Mouse (Mus musculus) lung, postnatal 36 days (tissue): ENCODE data around the gene Ctsz.
A peak's percentile ranks its signal among the peaks of the same experiment; 100 is the strongest.

ENCODE experiments used
- DNase-seq: peaks from one replicate; pipeline ENCODE4 v3.0.0; 2022; ENCODE audit warnings: mixed read lengths

Gene Ctsz

DNA sequence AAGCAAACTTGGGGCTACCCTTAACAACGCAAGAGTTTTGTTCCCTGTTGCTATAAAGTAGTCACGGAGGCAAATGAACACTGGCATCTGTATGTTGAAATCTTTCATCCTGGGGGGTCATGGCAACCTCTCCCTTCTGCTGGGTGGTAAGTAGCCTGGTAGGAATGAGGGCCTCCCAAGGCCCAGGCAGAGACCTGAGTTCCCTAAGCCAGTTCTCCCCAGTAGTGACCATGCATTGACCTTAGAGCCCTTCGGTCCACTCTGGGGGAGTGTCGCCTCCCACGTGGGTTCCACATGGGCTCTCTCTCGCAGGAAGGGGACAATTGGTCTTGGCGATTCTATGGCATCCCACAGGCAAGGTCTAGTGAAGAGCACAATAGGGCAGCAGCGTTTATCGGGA, 1.1 kb upstream of the Ctsz start:
- DNase-seq, result no peak

DNA sequence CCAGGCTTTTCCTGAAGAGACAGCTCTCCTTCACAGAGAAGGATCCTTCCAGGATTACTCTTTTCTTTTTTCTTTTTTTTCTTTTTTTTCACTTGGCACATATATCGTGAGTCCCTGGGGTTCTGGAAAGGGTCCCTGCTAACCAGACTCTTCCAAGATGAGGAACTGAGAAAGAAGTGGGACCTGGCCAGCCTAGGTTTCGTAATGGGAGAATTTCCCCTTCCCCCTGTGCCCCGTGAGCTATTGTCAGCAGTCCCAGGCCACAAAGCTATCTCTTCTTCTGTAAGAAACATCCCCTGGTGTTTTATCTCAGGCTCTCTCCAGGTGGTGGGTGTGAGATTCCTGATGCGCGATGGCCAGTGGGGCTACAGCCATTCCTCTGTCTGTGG, 605 bp upstream of the Ctsz start:
- peak; percentile 44 for DNase-seq

DNA sequence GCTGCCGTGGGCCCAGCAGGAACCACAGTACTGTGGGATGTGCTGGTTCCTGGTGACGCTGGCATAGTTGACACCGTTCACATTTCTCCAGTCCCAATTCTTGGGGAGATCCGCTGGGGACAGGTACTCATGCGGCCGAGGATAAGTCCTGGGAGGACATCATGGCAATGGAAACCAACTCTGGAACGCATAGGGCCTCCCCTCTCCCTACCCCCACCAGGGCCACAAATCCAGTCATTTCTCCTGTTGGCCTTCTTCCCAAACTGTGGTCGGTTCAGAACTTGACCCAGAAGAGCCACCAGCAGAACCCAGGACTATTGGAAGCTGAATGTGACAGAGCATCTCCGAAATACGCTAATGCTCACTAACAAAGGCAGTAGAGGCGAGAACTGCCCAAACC, 658 bp downstream of the Ctsz start:
- no peak for DNase-seq

DNA sequence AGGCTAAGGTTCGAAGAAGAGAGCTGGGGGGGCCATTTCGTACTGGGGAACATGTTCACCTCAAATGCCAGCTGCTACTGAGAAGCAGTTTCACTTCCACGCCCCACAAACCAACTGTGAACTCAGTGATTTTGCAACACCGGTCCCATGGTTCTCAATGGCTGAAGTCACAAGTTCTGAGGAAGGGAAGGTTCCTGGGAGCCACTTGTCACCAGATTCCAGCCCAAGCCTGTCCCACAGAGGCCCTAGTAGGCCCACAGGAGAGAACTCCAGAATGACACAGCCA, 1.2 kb downstream of the Ctsz start:
- peak; percentile 86 for DNase-seq

DNA sequence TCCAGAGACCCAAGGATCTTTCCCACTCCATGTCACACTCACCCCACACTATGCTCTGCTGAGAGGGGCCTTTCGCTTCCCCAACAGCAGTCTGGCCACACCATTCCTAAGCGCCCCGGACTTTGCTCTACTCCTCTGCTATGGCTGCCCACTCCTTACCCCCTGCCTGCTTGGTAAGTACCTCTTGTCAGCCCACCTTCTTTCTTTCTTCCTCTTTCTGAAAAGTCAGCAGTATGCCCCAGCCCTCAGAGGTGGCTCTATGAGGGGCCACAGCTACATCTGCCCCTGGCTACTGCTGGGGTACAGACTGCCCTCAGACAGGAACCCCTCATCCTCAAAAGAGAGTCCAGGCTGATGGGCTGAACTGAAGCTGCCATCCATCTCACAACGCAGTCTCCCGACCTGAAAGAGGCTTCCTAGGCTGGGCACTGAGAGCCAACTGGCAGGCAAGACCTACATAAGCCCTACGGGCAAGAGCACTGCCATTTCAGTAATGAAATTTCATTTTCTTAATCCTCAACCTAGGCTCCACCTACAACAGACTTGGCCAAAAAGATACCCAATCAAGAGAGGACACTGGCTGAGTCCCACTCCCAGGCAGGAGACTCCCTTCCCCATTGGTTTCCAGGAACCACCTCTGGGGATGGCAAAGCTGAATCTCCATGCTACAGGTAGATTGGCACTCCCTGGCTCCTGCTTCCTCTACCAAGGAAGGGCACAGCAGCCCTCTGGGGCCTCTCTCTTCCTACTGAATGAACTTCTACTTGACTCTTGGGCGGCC, 1.7 kb downstream of the Ctsz start:
- no peak for DNase-seq

DNA sequence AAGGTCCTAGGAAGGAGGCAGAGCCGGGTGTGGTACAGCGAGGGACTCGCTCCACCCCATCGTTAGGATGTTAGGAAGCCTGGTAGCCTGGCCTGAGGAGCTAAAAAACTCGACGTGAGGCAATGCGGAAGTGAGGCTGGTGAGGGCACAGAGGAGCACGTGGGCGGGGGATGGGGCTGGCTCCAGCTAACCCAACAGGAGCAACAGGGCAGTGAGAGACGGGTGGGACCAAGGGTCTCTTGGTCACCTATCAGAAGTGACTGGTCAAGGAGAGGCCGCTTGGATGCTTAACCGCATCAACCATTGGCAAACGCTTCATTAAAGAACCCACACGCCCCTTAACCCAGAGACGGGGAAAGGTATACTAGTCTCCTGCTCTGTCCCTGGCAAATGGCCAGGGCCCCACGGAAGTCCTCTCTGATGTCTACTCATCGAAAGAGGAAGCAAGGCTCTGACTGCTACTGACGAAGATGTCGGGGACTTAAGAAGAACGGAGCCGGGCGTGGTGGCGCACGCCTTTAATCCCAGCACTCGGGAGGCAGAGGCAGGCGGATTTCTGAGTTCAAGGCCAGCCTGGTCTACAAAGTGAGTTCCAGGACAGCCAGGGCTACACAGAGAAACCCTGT, 2.6 kb downstream of the Ctsz start:
- peak; percentile 71 for DNase-seq

DNA sequence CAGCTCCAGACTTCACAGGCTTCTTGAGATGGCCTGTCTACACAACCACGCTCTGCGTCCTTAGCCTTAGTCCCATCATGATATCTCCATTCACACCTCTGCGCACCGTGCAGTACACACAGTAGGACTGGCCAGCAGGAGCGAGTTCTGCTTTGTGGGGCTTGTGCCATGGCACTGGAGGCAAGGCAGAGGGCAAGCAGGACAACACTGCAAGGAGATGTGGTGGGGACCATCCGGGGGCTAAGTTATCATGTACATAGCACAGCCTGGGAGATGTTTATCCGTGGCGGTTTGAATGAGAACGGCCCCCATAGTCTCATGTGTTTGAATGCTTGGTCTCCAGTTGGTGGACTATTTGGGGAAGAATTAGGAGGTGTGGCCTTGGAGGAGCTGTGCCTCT, 3.9 kb downstream of the Ctsz start:
- DNase-seq, result no peak

DNA sequence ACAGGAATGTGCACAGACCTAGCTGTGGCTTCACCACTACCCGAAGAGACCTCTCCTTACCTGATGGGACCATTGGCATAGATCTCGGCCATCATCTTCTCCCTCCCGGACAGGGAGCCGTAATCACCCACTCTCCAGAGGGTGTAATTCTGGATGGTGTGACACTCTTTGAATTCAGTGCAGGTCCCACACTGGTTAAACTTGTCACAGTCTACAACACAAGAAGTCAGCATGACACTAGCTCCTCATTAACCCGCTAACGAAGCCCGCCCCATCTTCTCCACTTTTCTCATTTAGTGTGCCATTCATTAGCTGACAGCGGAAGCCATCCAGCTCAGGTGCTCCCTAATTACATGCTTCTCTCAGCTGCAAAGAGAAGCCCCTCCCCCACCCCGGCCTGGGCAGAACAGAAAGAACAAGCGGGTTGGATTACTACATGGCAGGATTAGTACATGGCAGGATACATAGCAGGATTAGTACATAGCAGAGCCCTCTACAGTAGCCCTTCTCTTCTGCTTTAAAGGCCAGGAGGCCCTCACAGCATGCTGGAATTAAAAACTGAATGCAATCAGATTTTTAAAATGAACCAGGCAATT, 9.7 kb downstream of the Ctsz start:
- no peak for DNase-seq

DNA sequence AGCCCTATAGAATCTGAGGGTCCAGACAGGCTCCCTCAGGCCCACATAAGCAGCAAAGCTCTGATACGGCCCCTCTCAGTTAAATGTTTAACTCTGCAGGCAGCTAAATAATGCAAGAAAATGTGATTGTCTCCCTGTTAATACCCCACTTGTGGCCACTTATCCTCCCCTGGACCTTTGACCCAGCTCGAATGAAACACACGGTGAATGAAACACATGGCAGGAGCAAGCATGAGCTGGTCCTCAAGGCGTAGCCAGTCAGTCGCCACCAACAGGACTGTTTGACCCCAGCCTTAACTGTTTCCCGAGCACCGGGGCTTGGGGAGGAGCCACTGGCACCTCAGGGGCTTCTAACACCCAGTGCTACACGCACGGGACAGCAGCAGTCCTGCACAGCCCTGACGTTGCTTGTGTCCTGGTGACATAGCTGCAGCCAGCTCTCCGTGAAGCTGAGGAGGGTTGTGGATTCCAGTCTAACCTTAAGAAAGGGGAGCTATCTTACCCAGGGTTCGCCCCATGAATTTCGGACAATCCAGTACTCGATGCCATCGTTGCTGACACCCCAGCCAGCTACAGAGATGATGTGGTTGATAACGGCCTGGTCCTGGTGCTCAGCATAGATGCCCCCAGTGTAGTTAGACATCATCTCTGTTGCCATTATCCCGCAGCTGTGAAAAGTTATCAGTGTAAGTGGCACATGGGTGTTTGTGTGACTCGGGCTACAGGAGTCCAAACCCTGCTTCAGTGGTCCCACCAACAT, 10.6 kb downstream of the Ctsz start:
- no peak for DNase-seq

DNA sequence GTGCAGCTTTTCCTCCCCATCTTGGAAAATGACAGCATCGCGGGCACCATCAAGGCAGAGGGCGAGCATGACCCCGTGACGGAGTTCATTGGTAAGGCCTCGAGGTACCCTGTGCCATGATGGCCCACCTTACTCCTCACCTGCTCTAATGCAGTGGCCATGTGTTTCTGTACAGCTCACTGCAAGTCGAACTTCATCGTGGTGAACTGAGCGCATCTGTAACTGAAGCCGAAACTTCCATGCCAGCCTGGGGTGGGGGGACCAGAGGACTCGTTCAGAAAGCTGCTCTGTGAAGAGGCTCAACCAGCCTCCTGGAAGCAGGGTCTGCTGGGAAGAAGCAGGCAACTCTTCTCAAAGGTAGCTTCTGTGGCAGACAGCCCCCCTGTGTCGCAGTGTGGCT, 12.0 kb downstream of the Ctsz start:
- no peak for DNase-seq

DNA sequence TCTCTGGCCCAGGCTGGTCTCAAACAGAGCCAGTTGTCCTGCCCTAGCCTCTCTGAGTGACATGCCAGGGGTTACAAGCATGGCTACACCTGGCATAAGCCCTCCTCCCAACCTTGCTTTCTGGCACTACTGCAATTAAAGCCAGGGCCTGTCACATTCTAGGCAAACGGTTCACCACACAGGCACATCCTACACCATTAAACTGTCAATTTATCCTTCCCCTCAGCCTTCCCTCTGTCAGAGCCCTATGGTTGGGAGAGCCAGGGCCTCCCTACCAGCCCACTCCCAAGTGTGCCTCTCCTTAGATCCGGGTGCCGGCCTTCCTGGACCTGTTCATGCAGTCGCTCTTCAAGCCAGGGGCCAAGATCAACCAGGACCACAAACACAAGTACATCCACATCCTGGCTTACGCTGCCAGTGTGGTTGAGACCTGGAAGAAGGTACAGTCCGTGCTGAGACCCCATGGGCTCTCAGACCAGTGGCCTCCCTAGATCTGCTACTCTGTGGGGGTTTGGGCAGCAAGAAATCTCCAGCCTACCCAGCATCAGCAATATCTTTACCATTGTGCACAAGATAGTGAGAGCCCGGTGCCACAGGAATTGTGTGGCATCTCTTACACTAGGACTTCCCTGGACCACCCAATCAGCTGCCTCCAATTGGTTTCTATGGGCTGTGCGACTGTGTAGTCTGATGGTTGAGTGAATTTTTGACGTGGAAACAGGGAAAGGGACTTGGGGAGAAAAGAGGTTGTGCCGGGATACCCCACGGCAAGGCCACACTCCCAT, 14.3 kb downstream of the Ctsz start:
- no peak for DNase-seq

DNA sequence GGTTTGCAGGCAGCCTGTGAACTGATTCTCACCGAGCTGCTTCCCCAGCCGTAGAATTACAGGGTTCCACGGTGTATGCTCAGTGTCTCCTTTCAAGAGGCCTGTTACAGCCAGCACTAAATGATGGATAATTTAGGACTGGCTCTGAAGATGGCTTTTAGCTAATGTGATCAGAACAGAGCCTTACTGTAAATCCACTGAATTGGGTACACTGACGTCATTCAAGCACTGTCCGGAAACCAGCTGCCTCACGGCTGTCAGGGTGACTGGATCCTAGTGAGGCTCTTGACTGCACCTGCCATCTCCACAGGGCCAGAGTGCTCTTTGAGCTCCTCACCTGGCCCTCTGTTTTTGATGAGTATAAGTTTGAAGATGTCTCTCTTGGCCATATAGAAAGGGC, 17.7 kb downstream of the Ctsz start:
- DNase-seq, result no peak

DNA sequence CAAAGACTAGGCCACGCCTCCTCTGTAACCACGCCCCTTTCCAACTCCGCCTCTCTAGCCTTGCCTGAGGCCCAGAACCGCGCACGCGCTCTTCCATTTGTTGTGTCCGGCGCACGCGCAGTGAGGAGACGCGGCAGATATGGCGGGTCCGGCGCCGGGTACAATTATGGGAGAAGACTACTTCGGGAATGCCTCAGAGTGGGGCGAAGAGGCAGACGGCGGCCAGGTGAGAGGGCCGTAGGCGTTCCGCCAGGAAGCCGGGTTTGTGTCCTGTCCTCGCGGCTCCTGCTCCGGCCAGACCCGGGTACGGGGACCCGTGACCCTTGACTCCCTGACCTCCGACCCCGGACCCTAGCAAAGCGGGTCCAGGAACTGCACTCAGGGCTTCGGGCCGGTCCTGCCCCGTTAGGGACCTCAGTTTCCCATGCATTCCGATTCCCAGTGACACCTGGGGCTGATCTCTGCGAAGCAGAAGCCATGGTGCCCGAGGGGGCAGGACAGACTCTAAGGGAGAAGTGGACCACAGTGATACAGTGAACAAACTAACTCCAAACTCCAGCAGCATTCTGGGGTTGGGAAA, 23.0 kb downstream of the Ctsz start, which contains the start of gene Nelfcd:
TSS of gene Nelfcd (plus strand) at position 74 of the 580 bp plus-strand sequence.
- DNase-seq, result peak; percentile 97

DNA sequence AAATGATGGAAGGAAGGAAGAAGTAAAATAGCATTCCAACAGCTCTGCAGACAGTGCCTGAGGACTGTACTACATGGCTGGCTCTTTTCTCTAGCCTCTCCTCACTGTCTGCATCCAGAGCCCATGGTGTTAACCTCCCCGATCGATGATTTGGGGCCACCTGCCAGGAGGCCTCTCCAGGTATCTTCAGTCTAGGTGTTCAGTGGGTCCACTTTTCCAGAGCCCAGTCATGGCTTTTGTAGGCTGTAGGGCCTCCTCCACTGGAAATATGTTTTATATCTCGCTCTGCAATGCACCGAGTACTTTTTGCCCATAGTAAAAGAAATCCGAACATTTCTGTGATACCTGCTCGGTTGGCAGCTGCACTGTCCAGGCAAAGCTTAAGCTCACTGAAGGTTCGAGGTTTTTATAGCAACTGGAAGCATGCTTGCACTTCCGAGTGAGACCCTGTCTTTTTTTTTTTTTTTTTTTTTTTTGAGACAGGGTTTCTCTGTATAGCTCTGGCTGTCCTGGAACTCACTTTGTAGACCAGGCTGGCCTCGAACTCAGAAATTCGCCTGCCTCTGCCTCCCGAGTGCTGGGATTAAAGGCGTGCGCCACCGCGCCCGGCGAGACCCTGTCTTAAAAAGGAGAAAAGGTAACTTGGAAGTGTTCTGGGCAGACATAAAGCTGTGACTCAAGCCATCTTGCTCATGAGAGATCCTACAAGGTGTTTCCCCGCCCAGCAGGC, 23.7 kb downstream of the Ctsz start:
- no peak for DNase-seq

DNA sequence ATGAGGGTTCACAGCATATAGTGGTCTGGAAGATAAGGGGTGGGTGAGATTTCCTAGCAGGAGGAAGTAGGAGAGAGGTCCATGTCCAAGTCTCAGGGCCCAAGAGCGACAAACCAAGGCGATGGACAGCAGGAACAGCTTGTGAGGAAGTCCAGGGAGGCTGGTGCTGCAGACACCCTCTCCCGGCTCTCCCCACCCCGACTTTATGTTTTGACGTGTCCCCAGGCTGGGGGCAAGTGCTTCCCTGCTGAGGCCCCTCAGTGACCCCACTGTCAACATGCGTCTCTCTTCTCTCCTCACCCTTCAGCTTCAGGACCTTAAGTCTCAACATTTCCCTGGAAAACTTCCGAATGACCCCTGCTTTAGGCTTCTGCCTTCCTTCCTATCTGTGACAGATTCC, 25.7 kb downstream of the Ctsz start:
- DNase-seq, result no peak

DNA sequence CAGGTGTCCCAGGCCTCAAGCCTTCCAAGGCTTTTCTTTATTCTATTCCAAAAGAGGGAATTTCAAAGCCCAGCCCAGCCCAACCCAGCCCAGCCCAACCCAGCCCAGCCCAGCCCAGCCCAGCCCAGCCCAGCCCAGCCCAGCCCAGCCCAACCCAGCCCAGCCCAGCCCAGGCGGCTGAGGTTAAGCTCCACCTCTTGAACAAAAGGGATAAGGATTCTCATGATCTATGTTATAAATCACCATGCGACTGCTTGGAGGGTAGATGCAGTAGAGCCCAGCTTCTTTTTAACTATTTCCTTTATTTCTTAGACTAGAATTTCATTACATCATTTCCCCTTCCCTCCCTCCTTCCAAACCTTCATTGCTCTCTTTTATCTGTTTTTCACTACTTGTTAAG, 28.6 kb downstream of the Ctsz start:
- no peak for DNase-seq

DNA sequence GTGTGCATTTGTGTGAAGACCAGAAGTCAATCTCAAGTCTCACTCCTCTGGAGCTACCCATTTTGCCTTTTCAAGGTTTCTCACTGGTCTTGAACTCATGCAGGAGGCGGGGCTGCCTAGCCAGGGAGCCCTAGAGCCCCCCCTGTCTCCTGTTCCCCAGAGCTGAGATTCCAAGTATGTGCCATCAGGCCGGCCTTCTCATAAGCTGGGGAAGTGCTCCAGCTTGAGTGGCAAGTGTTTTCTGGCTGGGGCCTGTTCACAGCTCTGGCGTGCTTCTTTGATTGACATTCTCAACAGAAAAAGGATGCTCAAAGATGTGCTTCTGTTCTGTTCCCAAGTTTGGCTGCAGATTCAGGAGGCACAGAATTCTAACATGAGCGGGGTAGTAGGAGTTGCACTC, 38.4 kb downstream of the Ctsz start:
- DNase-seq, result peak; percentile 12

DNA sequence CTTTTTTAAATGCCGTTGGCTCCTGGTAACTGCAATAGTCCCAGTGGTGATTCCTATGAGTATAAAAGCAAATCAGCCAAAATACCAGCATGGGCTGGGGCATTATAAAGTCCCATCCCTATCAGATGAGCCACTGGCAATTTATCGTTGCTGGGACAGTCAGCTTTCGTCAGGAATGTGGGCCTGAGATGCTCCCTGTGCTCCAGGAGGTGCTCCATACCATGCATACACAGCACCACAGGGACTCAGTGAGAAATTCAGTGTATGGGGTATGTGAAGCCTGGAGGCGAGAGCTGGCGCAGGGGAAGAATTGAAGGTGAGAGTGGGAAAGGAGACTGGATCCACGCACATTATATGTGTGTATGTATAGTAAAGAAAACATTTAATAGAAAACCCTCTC, 41.0 kb downstream of the Ctsz start:
- no peak for DNase-seq

DNA sequence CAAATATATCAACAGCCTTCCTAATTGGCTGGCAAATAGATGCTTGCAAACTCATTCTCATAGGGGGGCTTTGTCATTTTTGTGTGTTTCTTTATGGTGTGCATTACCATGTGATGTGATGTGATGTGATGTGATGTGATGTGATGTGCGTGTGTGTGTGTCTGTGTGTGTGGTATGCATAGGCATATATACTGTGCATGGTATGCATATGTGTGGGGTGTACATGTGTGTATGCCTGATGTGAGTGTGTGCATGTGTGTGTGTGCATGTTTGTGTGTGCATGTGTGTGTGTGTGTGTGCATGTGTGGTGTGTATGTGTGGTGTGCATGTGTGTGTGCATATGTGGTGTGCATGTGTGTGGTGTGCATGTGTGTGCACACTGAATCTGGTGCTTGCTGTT, 41.8 kb downstream of the Ctsz start:
- no peak for DNase-seq

DNA sequence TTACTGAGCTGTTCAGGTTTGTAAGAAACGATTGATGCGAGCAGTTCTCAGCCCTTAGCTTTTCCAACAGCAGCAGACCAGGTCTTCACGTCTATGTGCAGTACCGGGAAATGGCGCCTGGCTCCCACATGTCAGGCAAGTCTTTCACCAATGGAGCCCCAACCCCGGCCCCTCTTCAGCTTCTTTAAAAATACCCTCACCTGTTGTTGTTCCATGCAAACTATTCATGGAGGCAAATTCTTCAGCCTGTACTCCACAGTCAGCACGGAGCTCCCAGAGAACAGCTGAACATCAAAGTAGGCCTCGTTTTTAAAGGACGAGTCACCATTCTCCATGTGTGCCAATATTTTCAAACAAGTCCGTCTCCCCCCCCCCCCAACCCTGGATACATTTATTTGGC, 42.2 kb downstream of the Ctsz start:
- no peak for DNase-seq

DNA sequence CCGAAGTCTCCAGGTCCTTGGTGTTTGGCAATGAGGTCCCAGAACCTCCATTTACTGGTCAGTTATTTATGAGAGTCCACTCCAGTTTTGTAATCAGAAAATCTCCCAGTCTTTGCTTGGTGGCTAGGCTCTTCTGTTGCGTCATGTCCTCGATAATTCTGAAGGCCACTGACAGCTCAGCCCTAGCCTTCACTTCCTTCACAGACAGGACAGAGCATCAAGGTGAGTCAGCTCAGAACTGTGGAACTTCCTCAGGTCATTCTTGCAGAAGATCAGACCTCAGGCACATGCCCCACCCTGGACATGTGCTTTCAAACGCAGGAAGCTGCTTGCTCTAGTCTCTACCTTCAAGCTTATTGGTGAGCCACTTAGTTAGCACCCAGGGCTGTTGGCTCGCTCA, 45.5 kb downstream of the Ctsz start:
- DNase-seq, result no peak

DNA sequence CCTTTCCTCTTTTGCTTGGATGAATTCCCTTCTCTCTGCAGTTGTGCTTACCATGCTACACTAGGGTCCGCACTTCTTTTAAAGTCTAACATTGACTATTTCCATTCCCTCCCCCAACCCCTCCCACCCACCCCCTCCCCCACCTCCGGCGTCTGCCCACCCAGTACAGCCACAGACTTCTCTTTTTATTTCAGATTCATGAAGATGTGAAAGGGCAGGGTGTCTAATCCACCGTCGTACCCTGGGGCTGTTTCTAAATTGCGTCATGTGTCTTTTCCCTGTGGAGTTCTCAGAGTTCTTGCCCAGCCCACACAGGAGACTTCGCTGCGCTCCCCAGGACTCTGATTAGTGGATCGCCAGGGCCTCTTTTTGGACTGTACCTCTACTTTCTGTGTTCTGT, 46.3 kb downstream of the Ctsz start:
- DNase-seq, result no peak
